Mouse (Mus musculus): ENCODE data around the gene Galnt6.
A peak's percentile ranks its signal among the peaks of the same experiment; 100 is the strongest.
"Not testable (repeated sequence)": the region's sequence is repeated elsewhere in the genome, so short reads cannot be mapped to it uniquely, and the experiment has no call there.

Gene Galnt6

DNA sequence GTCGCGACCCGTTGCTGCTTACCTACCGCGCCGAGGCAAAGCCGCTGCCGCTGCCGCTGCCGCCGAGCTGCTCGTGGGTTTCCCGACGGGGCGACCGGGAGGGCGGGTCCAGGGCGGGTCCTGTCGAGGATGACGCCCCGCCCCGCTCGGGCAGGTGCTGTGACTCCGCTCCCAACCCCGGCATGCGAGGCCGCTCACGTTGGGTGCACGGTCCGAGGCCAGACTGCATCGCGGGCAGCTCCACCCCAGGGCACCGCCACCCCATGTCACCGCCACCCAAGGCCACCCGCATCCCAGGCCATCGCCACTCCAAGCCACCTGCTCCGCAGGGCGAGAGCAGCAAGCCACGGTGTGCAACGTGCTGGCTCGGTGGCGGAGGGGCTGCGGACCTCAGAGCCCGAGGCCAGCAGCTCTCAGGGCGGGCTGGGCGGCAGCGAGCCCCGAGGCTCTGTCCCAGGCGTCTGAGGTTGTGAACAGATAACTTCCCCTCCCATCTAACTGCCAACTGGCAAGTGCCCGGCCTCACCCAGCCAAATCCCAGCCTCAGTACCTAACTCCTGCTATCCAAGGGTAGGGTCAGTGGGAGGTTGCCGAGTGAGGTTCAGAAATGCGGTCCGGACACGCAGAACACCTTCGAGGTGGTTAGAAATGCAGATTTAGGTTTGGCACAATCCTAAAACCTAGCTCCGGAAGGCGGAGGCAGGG is at the start of gene Galnt6:
Gene Galnt6, minus strand, starts transcription at position 96 of the 705 bp plus-strand sequence.
- DNase-seq (ENCODE audit: low read depth, low spot score) = no peak

DNA sequence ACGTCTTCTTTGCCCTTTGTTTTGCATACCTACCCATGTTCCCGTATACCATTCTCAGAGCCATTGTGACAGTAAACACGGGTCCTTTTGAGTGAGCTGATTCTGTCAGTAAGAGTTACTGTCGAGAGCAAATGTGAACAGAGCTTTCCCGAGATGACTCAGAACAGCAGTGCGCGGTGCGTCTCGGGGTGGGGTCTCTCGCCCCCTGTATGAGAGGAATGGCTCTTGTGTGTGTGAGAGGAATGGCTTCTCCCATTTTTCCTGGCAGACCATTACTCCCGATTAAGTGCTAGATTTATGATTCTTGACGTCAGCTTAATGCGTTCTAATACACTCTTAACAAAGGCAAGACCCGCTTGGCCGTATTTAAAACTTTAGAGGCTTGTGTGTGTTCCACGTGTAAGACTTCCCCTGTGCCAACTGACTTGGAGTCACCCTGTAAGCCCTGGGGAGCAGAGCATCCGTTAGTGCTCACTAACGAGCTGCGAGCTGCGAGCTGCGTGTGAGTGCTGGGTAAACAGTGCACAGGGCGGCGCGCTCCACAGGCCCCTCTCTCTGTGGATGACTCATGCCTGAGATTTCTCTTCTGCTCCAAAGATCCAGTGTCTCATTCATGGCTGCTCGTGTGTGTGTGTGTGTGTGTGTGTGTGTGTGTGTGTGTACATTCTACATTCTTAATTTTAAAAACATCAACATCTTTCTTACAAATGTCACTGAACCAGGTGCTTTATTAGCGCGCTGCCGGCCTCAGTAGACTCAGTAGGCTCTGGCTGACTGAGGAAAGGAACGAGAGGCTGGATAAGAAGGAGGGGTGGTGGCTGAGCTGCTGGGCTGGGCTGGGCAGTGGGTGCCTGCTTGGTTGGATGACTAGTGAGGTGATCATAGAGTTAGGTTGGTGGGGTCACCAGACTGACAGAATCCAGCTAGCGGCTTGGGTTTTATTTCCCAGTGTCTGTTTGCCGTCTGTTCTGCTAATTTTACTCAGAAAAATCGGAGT is 48.1 kb upstream of the Galnt6 start:
- DNase-seq (ENCODE audit: low read depth, low spot score) = no peak

DNA sequence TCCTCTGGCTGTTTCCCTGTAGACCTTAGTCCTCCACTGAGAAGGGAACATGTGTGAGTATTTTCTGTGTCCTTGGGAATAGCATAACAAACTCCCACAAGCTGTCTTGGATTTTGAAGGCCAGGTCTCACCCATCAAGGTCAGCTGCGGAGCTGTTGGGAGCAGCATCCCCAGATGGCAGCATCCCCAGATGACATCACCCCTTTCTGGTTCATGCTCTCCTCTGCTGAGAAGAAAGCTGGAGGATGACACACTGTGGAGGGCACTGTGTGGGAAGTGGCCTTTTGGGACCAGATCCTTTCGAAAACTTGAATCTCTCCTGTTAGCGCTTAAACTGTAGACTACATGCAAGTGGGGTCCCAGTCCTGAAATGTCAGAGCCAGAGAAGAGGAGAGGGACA is 47.2 kb upstream of the Galnt6 start:
- no peak for DNase-seq (ENCODE audit: low read depth, low spot score)

DNA sequence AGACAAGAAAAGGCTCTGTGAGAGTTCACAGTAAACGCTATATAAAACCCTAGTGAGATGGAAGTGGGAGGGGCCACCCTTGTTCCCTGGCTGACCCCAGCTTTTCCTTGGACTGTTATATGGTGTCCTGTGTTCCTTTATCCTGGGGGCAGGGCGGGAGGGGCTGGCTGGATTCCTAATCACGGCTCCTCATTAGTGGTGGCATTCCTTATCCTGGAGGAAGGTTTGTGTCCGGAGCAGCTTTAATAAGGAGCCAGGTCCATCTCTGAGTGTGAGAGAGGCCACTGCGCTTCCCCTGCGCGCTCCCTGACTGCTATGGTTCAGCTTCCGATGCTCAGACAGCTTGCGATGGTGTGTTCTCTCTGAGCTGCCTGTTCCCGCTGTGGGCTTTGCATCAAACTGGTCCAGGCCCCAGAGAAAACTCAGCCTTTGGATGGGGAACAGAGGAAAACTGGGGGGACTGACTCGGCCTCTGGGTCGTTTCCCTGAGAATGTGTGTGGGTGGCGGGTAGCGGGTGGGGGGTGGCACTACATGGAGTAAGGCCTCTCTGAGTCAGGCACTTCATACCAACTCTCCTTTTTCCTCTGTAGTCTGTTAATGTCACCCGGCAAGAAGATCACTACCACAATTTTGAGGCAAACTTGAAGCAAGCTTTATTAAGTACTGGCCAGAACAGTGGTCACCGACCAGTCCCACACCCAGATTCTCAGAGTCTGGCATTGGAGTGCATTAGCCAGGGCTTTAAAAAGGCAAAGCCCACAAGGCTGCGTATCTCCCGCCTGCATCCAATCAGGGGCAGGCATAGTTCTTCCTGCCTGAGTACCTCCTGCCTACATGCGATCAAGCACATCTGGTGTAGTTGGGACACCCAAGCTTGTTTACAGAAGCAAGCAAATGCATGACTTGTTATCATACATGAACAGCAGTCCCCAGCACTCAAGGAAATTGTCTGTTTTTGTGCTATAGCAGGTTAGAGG is 46.3 kb upstream of the Galnt6 start:
- DNase-seq (ENCODE audit: low read depth, low spot score) = no peak

DNA sequence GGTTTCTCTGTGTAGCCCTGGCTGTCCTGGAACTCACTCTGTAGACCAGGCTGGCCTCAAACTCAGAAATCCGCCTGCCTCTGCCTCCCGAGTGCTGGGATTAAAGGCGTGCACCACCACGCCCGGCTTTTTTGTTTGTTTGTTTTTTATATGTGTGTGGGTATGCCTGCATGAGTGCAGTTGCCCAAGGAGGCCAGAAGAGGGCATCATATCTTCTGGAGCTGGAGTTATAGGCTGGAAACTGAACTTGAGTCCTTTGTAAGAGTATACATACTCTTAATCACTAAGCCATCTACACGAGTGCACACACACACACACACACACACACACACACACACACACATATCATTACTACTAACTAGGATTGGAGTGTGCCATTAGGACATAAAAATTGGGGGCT is 44.7 kb upstream of the Galnt6 start:
- not testable (repeated sequence) for DNase-seq (ENCODE audit: low read depth, low spot score)

DNA sequence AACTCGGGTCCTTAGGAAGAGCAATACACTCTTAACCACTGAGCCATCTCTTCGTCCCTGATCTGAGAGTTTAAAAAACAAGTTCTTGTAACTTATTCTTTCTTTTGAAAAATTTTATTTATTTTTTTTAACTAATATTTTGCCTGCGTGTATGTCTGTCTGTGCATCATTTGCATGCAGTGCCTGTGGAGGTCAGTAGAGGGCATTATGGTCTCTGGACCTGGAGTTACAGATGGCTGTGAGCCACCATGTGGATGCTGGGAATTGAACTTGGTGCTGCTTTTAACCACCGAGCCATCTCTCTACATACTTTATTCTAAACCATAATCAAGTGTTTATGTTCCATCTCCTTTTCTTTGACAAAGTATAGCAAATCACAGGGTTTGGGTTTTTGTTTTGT is 43.5 kb upstream of the Galnt6 start:
- no peak for DNase-seq (ENCODE audit: low read depth, low spot score)

DNA sequence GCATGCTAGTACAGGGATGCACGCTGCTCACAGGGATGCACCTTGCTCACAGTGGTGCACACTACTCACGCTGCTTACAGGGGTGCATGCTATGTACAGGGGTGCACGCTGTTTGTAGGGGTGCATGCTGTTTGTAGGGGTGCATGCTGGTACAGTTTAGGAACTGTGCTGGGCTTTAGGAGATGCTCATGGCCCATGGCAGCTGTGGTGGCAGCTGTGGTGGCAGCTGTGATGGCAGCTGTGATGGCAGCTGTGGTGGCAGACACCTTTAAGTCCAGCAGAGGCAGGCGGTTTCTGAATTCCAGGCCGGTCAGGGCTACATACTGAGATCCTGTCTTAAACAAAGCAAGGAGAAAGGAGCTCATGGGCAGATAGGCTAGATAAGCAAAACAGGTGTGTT is 41.2 kb upstream of the Galnt6 start:
- DNase-seq (ENCODE audit: low read depth, low spot score) = no peak

DNA sequence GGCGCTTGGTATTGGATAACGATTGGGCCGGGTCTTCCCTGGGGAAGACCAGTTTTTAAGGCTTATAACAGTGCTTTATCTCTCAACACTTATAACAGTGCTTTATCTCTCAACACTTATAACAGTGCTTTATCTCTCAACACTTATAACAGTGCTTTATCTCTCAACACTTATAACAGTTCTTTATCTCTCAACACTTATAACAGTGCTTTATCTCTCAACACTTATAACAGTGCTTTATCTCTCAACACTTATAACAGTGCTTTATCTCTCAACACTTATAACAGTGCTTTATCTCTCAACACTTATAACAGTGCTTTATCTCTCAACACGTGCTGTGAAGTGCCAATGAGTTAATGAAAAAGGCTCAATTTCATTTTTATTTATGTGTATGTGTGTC is 39.8 kb upstream of the Galnt6 start:
- not testable (repeated sequence) for DNase-seq (ENCODE audit: low read depth, low spot score)

DNA sequence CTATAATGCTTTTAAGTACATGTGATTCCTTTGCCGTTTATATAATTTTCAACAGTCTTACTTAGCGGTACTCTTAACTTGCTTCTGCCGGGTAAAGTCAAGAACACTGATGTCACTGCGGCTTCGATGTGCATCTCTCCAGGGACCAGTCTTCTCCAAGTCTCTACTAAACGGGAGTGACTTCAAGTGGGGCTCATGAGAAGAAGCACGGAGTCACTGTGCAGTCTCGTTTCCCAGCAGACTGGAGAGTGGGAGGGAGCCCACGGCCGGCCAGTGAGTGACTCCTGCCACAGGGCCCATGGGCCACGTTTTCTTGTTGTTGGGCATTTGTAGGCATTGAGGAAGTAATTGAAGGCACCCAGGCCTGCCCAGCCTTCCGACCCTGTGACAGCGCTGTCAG is 38.7 kb upstream of the Galnt6 start:
- DNase-seq (ENCODE audit: low read depth, low spot score) = no peak

DNA sequence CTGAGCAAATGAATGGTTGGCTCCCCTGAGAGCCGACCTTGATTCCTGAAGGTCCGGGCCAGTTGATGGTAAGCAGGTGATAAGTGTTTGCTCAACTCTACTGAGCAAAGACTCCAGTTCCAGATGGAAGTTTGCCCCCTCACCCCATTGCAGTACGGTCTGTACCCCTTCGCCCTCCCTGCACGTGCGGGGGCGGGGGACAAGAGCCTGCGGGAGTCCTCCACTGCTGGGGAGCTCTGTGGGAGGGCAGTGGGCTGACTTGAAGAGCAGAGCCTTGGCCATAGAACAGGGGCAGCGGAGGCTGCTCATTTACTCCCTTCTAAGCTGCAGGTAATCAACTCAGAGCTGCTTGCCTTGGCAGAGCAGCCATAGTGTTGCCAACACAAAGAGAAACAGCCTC is 37.6 kb upstream of the Galnt6 start:
- DNase-seq (ENCODE audit: low read depth, low spot score) = no peak

DNA sequence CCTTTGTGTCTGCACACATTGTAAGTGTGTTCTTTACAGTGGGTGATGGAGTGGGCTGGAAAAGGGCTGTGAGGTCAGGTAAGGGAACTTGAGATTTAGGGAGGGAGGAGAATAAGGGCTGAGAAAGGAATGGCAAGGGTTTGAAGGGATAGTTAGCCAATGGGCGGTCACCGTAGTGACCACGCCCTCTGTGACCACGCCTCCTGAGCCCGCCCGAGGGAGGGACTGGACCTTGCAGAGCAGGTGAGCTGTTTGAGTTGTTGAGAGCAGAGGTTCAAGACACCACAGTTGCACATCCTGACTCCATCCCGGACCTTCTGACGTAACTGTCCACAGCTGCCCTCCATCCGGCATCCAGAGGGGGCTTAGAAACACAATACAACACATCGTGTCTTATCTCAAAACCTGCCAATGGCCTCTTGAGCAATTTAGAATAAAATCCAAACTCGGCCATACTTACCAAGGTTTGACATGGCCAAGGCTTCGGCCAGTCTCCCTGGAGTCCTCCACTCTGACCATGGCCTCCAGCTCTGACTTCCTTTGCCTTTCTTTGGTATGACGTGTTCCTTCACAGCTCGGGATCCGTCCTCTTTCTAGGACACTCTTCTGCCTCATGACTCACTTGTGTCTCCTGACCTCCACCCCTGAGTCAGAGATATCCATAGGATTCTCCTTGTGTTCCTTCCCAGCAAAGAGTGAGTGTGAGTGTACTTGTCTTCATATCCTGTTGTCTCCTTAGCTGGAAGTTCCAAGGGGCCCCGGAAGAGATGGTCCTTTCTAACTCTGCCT is 35.2 kb upstream of the Galnt6 start:
- DNase-seq (ENCODE audit: low read depth, low spot score) = no peak

DNA sequence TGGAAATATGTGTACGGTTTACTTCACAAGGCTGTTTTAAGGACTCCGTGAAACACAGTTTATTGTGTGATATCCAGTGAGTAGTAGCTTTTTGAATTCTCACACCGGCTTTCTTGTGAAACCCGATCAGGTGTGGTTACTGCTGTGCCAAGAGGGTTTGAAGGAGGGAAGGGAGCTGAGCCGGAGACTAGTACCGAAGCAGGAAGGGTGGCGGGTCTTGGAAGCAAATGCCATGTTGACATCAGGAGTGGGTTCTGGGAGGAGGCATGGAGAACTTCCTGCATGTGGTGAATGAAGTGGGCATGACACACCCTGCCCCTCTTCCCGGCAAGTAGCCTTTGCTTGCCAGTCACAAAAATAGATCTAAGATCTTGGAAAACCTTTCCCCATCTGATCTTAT is 33.5 kb upstream of the Galnt6 start:
- DNase-seq (ENCODE audit: low read depth, low spot score) = no peak

DNA sequence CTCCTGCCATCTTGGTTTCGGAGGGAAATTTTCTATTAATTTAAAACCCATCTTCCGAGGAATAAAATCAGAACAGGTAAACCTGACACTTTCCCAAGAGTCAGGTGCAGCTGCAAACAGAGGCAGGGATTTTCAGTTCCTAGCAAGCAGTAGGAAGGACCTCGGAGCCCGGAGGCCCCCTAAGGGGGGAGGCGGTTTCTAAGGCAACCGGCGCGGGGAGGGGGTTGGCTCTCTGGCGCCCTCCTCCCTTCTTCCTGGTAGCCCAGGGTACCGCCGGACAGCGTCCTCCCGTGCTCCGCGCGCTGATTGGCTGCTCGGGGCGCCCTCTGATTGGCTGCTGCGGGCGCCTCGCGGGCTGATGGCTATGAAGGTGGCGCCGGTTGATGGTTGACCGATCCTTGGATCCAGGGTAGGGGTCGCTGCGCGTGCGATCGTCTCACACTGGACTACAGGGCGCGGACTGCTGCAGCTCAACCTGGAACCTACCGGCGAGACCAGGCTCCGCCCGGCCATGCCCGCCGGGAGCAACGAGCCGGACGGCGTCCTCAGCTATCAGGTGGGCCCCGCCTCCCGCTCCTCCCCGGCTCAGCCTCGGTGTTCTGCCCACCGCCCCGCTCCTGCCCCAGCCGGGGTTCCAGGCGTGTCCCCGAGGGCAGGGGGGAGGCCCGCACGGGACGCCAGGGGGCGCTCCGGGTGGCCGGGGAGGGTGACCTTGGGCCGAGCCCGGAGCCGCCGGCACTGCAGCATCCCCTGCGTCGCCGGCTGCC is 32.4 kb upstream of the Galnt6 start, which contains the start of gene Slc4a8:
Gene Slc4a8, plus strand, starts transcription at position 329 of the 767 bp plus-strand sequence.
- DNase-seq (ENCODE audit: low read depth, low spot score) = peak; percentile 85

DNA sequence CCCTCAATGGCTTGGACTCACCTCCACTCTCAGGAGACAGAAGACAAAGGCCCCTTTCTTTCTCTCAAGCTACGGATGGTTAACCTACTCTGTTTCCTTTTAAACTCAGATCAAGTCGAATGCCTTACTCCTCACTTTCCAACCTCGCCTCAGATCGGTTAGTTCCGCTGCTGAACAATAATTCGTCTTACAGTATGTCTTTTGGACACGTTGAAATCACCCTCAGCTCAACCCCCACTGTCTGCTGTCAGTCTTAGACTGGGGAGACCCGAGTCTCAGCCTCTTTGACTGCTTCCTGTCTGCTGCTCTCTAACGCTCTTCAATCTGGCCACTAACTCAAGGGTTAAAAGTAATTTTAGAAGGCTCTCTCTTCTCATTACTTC is 31.9 kb upstream of the Galnt6 start:
- DNase-seq (ENCODE audit: low read depth, low spot score) = no peak

DNA sequence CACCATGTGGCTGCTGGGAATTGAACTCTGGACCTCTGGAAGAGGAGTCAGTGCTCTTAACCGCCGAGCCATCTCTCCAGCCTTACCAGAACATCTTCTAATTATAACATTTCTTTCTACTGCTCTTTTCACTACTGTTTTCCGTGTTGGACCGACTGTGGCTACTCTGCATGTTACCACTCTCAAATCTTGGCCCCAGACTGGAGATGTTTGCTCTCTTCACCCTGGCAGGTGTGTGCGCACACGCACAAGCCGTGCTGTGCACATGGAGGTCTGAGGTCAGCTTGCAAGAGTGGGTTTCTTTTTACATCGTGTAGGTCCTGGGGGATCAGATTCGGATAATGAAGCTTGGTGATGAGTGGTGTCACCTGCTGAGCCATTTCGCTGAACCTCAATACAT is 30.1 kb upstream of the Galnt6 start:
- no peak for DNase-seq (ENCODE audit: low read depth, low spot score)

DNA sequence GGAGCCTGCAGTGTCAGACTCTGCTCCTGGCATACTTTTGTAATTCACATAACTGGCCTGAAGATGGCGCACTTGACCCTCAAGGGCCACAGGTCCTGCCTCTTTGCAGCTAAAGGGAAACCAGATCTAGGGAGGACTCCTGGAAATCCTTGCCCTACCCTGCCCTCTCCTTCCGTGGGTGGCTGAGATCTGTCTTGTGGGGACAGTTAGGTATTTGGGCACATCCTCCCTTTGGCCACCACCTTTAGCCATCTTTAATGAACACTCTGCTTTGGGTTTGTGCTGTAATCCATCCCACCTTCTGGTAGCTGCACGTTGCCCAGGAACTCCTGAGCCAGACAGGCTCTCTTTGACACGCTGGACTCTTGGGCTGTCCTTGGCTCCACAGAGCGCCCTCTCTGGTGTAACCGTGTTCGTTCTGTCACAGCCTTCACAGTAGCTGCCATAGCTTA is 28.4 kb upstream of the Galnt6 start:
- no peak for DNase-seq (ENCODE audit: low read depth, low spot score)

DNA sequence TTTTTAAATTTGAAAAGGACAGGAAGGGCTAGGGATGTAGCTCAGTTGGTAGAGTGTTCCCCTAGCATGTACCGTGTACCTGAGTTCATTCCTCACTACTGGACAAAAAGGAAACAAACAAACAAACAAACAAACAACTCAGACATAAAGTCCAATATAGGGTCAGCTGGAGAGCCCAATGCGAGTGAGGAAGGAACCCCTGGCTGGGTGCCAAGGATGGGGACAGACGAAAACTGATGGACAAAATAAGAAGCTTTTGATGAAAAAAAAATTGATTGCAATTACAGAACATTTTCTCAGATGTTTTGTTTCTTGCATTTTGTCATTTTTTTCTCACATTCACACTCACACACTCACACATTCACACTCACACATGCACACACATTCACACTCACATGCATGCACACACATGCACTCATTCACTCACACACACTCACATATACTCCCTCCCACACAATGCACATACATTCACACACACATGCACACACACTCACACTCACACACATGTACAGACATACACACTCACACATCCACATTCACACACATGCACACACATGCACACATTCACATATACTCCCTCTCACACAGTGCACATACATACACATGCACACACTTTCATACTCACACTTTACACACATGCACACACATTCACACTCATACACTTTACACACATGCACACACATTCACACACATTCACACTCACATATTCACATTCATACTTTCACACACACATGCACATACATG is 26.9 kb upstream of the Galnt6 start:
- DNase-seq (ENCODE audit: low read depth, low spot score) = no peak

DNA sequence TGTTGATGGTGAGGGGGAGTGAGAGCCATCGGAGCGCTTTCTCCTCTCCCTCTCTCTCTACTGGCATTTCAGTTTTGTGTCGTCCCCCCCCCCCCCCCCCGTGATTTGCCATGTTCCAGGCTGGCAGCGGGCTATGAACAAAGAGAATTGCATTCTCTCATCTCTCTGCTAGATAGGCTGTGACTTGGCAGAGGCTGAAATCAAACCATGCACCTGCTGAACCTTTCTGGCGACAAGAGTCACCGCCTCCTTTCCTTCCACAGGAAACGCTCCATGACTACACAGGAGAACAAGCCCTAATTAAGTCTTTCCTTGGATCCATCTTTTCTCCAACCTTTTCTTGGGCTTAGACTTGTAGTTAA is 26.3 kb upstream of the Galnt6 start:
- DNase-seq (ENCODE audit: low read depth, low spot score) = no peak

DNA sequence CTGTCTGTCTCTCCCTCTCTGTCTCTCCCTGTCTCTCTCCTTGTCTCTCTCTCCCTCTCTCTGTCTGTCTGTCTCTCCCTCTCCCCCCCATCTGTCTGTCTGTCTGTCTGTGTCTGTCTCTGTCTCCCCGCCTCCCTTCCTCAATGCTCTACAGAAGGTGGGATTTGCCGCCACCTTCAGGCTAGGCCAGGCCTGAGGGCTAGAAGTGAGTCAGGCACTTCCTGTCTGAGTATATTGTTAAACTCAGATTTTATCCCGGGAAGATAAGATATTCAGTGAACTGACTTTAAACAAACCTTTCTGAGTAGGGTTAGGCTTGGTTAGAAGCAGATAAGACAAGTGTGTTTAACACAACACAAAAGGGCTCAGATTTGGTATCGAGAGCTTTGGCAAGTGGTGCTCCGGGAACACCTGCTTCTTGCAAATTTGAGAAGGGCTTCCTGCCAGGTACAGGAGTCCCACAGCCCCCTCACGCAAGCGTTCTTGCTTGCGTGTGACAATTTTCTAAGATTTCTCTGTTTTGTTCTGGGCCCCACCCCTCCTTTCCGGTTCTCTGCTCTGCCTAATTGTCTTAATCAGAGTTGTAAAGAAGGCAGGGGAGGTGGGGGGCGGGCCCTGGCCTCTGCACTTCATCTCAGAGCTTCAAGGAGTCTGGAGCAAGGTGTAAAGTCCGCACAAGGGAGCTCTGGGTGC is 25.8 kb upstream of the Galnt6 start:
- DNase-seq (ENCODE audit: low read depth, low spot score) = no peak

All from brain, embryonic 18.5 days (tissue).